ENCODE assay signal across 12 mouse cellular contexts in the genomic region with DNA sequence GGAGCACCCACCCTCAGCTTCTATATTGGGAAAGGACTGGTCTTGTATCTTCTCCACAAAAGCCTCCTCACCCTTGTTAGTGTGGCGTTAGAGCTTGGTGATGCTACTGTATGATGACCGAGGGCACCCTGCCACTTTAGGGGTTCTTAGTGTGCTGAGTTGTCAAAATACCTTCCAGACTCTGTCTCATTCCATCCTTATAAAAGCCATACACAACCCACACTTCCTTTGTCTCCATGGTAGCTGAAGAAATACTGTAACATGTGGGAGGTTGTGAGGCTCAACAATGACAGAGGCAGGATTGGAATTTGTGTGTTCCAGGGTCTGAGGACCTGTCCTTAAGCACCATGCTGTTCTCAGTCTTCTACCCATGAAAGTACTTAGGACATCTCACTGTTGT. TPM values are rescaled to one million over a fixed set of nuclear protein-coding genes. Genes with fewer than 3 reads are reported as not detected.
"Had no signal": no experiment of that assay in that cellular context is flagged by ENCODE, and none has a peak within 500 bp of the region (broad histone marks: within the 10 kb centered on the region; RNA-seq: fewer than 3 reads in every experiment).

No protein-coding gene starts in this region.

- DNase-seq: gastrocnemius, adult 2 months; gastrocnemius, postnatal 10 days; gastrocnemius, postnatal 25 days; heart, postnatal 10 days; heart, postnatal 4 days; kidney, adult 18-20 months; kidney, adult 8-10 months; kidney, postnatal 10 days; kidney, postnatal 25 days; kidney, postnatal 4 days; liver had no signal

RNA-seq across cellular contexts. Expression of a gene that starts 23.9 kb away (rescaled TPM):
- total RNA-seq: gastrocnemius, adult 2 months; gastrocnemius, postnatal 25 days; granulocyte monocyte progenitor cell, adult 5-6 weeks had no signal
